Mouse (Mus musculus) hindbrain, embryonic 13.5 days (tissue): ENCODE results near the gene Zfp384. TPM values are rescaled to one million over a fixed set of nuclear protein-coding genes. Genes with fewer than 3 reads are reported as not detected.
"Not testable (repeated sequence)": the region's sequence is repeated elsewhere in the genome, so short reads cannot be mapped to it uniquely, and the experiment has no call there.

Experiments used
- ATAC-seq: fragments of 200-750 bp; cut with Nextera tagmentation; 2 replicates; pipeline ENCODE4 v1.8.0; 2017; ENCODE audit warnings: moderate TSS enrichment; ENCODE audit not compliant: low FRiP score
- H3K27ac ChIP-seq: fragments of 300-500 bp; sonication (generic); 2 replicates; pipeline ENCODE4 v1.5.1; 2015; ENCODE audit warnings: inconsistent platforms, mild to moderate bottlenecking, moderate library complexity
- H3K27me3 ChIP-seq: fragments of 300-500 bp; sonication (generic); 2 replicates; pipeline ENCODE4 v1.6.1; 2015; ENCODE audit warnings: mild to moderate bottlenecking, inconsistent platforms
- H3K36me3 ChIP-seq: fragments of 300-500 bp; sonication (generic); 2 replicates; pipeline ENCODE4 v1.6.1; 2015; ENCODE audit warnings: mild to moderate bottlenecking, inconsistent platforms
- H3K4me1 ChIP-seq: fragments of 300-500 bp; sonication (generic); replicated peaks from 2 replicates; pipeline ENCODE4 v1.6.1; 2015; ENCODE audit warnings: inconsistent platforms
- H3K4me2 ChIP-seq: fragments of 300-500 bp; sonication (generic); 2 replicates; pipeline ENCODE4 v1.6.1; 2015; ENCODE audit warnings: inconsistent platforms, mild to moderate bottlenecking, moderate library complexity
- H3K4me3 ChIP-seq: fragments of 300-500 bp; sonication (generic); 2 replicates; pipeline ENCODE4 v1.5.1; 2015; ENCODE audit warnings: mild to moderate bottlenecking, inconsistent platforms
- H3K9ac ChIP-seq: fragments of 300-500 bp; sonication (generic); 2 replicates; pipeline ENCODE4 v1.6.1; 2015; ENCODE audit warnings: mild to moderate bottlenecking, inconsistent platforms
- H3K9me3 ChIP-seq: fragments of 300-500 bp; sonication (generic); 2 replicates; pipeline ENCODE4 v1.6.1; 2016; ENCODE audit warnings: inconsistent platforms
- WGBS: fragments of 180-500 bp; shearing (Covaris S2); methylation state at CpG from one replicate; pipeline ENCODE4 v1.1.7; 2015; 5-methylcytosine and 5-hydroxymethylcytosine counted together
- polyA plus RNA-seq: library from polyadenylated mRNA; unstranded; fragments of >200 nt; fragmentation: Nextera tagmentation; extraction: Ambion mirVana; gene quantifications from 2 replicates; pipeline ENCODE4 v1.2.1, GENCODE M21; 2015

Zfp384 gene
- polyA plus RNA-seq, 1 experiment from 2014 or later = 17.7 TPM

GRCm38 (mm10) chr6:125062511-125062910, 53.6 kb downstream of the Zfp384 start:
- peaks cover 3% of the 10 kb centered on the region for H3K36me3 ChIP-seq
- ATAC-seq = no peak
- 85% methylated on average over 5 of the region's 5 CpGs for WGBS

GRCm38 (mm10) chr6:125063906-125064305, 55.0 kb downstream of the Zfp384 start:
- Histone ChIP-seq H3K9ac (no peak overlapping the region), H3K36me3 (no peaks in the 10 kb centered on the region), H3K4me3 (no peak overlapping the region), H3K27ac (no peak overlapping the region), H3K4me2 (no peak overlapping the region), H3K4me1 (peaks cover 9% of the 10 kb centered on the region; the same call in 1 of the 2 replicates), H3K27me3 (no peaks in the 10 kb centered on the region), H3K9me3 (no peaks in the 10 kb centered on the region)
- 90% methylated on average over 6 of the region's 6 CpGs for WGBS
- ATAC-seq = no peak

More at GRCm38 (mm10) chr6:125062511-125062910, 53.6 kb downstream of the Zfp384 start:
- Histone ChIP-seq H3K27me3 (no peaks in the 10 kb centered on the region), H3K27ac (no peak overlapping the region), H3K4me1 (peaks cover 9% of the 10 kb centered on the region; the same call in 1 of the 2 replicates), H3K9me3 (no peaks in the 10 kb centered on the region), H3K9ac (no peak overlapping the region), H3K4me3 (no peak overlapping the region), H3K4me2 (no peak overlapping the region)

- 71% methylated on average over 1 of the region's 1 CpGs for WGBS
- not testable (repeated sequence) for H3K4me1 ChIP-seq, H3K27me3 ChIP-seq, H3K36me3 ChIP-seq, H3K9me3 ChIP-seq, H3K4me3 ChIP-seq, ATAC-seq, H3K27ac ChIP-seq, H3K4me2 ChIP-seq, H3K9ac ChIP-seq
These were observed 56.3 kb downstream of the Zfp384 start for GRCm38 (mm10) chr6:125065223-125065622.

- no peak within 1 kb of the TSS for H3K4me3 ChIP-seq
- H3K27ac ChIP-seq = no peak within 1 kb of the TSS
- no peaks in the 10 kb centered on the region for H3K9me3 ChIP-seq
- no peaks in the 10 kb centered on the region for H3K27me3 ChIP-seq
- H3K4me1 ChIP-seq = peaks cover 14% of the 10 kb centered on the region; the same call in 1 of the 2 replicates
- H3K36me3 ChIP-seq = no peaks in the 10 kb centered on the region
- no peak within 1 kb of the TSS for H3K4me2 ChIP-seq
- no peak for ATAC-seq
- H3K9ac ChIP-seq = no peak within 1 kb of the TSS
- WGBS = 62% methylated on average over 8 of the region's 8 CpGs
These were observed 58.6 kb downstream of the Zfp384 start, which contains the start of gene Lpar5 for GRCm38 (mm10) chr6:125067571-125067995. Gene Lpar5, plus strand, starts transcription at chr6:125067920.

GRCm38 (mm10) chr6:125071170-125071895, 62.4 kb downstream of the Zfp384 start:
- no peak overlapping the region for H3K9ac ChIP-seq
- WGBS = 80% methylated on average over 18 of the region's 18 CpGs
- peak; percentile 86 for ATAC-seq
- H3K27me3 ChIP-seq = no peaks in the 10 kb centered on the region
- H3K4me2 ChIP-seq = no peak overlapping the region
- peaks cover 17% of the 10 kb centered on the region; the same call in 1 of the 2 replicates for H3K4me1 ChIP-seq
- H3K4me3 ChIP-seq = no peak overlapping the region
- H3K36me3 ChIP-seq = no peaks in the 10 kb centered on the region
- H3K27ac ChIP-seq = peak overlapping the region; percentile 83
- H3K9me3 ChIP-seq = no peaks in the 10 kb centered on the region

GRCm38 (mm10) chr6:125071896-125072279, 62.9 kb downstream of the Zfp384 start:
- Histone ChIP-seq H3K4me3 (no peak overlapping the region), H3K4me2 (no peak overlapping the region), H3K9me3 (no peaks in the 10 kb centered on the region), H3K4me1 (peaks cover 17% of the 10 kb centered on the region; the same call in 1 of the 2 replicates), H3K36me3 (no peaks in the 10 kb centered on the region), H3K27me3 (no peaks in the 10 kb centered on the region), H3K27ac (peak overlapping the region; percentile 83), H3K9ac (no peak overlapping the region)
- peak; percentile 80 for ATAC-seq
- 12% methylated on average over 2 of the region's 2 CpGs for WGBS

GRCm38 (mm10) chr6:125073825-125074224, 64.9 kb downstream of the Zfp384 start:
- no peak overlapping the region for H3K9ac ChIP-seq
- H3K36me3 ChIP-seq = no peaks in the 10 kb centered on the region
- WGBS = 65% methylated on average over 8 of the region's 8 CpGs
- no peak overlapping the region for H3K4me2 ChIP-seq
- H3K4me3 ChIP-seq = no peak overlapping the region
- no peaks in the 10 kb centered on the region for H3K9me3 ChIP-seq
- peaks cover 17% of the 10 kb centered on the region; the same call in 1 of the 2 replicates for H3K4me1 ChIP-seq
- no peaks in the 10 kb centered on the region for H3K27me3 ChIP-seq
- no peak overlapping the region for H3K27ac ChIP-seq
- no peak for ATAC-seq

GRCm38 (mm10) chr6:125081394-125081793, 72.4 kb downstream of the Zfp384 start:
- peak; percentile 73 for ATAC-seq
- H3K9me3 ChIP-seq = no peaks in the 10 kb centered on the region
- no peaks in the 10 kb centered on the region for H3K36me3 ChIP-seq
- peak overlapping the region; percentile 71 for H3K4me2 ChIP-seq
- peaks cover 18% of the 10 kb centered on the region for H3K4me1 ChIP-seq
- peak overlapping the region; percentile 94 for H3K27ac ChIP-seq
- H3K9ac ChIP-seq = peak overlapping the region; percentile 77
- WGBS = 21% methylated on average over 25 of the region's 25 CpGs
- 0 out of 2 replicates have a peak, but pooled peaks cover 6% of the 10 kb centered on the region for H3K27me3 ChIP-seq
- peak overlapping the region; percentile 43 for H3K4me3 ChIP-seq

GRCm38 (mm10) chr6:125081797-125082560, 73.0 kb downstream of the Zfp384 start:
- peak overlapping the region; percentile 77 for H3K9ac ChIP-seq
- no peaks in the 10 kb centered on the region for H3K36me3 ChIP-seq
- H3K27ac ChIP-seq = peak overlapping the region; percentile 94
- peak overlapping the region; percentile 71 for H3K4me2 ChIP-seq
- H3K9me3 ChIP-seq = no peaks in the 10 kb centered on the region
- 24% methylated on average over 45 of the region's 45 CpGs for WGBS
- H3K4me3 ChIP-seq = peak overlapping the region; percentile 43
- ATAC-seq = peak; percentile 92
- H3K27me3 ChIP-seq = 0 out of 2 replicates have a peak, but pooled peaks cover 6% of the 10 kb centered on the region
- H3K4me1 ChIP-seq = peaks cover 18% of the 10 kb centered on the region

- Histone ChIP-seq H3K27ac (no peak overlapping the region), H3K27me3 (0 out of 2 replicates have a peak, but pooled peaks cover 6% of the 10 kb centered on the region), H3K9ac (no peak overlapping the region), H3K36me3 (no peaks in the 10 kb centered on the region), H3K4me1 (peaks cover 18% of the 10 kb centered on the region), H3K9me3 (no peaks in the 10 kb centered on the region), H3K4me2 (no peak overlapping the region), H3K4me3 (no peak overlapping the region)
- 89% methylated on average over 7 of the region's 7 CpGs for WGBS
- no peak for ATAC-seq
These were observed 73.9 kb downstream of the Zfp384 start for GRCm38 (mm10) chr6:125082801-125083386.

GRCm38 (mm10) chr6:125084424-125084823, 75.5 kb downstream of the Zfp384 start:
- no peak for ATAC-seq
- Histone ChIP-seq H3K9me3 (no peaks in the 10 kb centered on the region), H3K36me3 (no peaks in the 10 kb centered on the region), H3K4me2 (no peak overlapping the region), H3K27ac (0 out of 2 replicates have a peak overlapping the region, but pooled peaks have one; percentile 4), H3K4me1 (peaks cover 30% of the 10 kb centered on the region), H3K4me3 (no peak overlapping the region), H3K27me3 (0 out of 2 replicates have a peak, but pooled peaks cover 3% of the 10 kb centered on the region), H3K9ac (no peak overlapping the region)
- 5% methylated on average over 4 of the region's 4 CpGs for WGBS
